Comparison of ENCODE assay signal across 16 mouse cellular contexts in the genomic region with DNA sequence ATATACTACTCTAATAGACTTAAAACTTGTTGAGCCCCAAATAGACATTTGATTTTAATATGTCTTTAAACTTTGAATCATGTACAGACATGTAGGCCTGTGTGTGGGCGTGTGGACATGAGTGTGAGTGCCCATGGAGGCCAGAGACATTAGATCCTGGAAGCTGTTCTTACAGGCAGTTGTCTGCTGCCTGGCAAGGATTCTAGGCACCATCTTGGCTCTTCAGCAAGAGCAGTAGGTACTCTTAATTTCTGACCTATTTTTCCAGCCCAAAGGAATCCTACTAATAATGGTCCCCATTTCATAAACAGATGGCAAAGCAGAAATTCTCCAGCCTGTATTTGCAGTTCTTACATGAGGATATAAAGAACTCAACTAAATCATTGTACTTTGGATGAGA.
DNase-seq lines count a peak whose midpoint lies in the region; ATAC-seq lines count a peak whose summit lies in the region.
"Had no signal": no experiment of that assay in that cellular context is flagged by ENCODE, and none has a peak within 500 bp of the region (broad histone marks: within the 10 kb centered on the region; RNA-seq: fewer than 3 reads in every experiment).

No protein-coding gene starts in this region.

- H3K9ac ChIP-seq in hindbrain, embryonic 13.5 days: no peak overlapping the region
- H3K9ac ChIP-seq: forebrain, embryonic 13.5 days; forebrain, postnatal 0 days; hindbrain, embryonic 14.5 days; intestine, embryonic 15.5 days had no signal

- no peak overlapping the region for H3K27ac ChIP-seq in hindbrain, embryonic 13.5 days
- H3K27ac ChIP-seq: embryonic facial prominence, embryonic 10.5 days; forebrain, embryonic 13.5 days; hindbrain, embryonic 14.5 days; intestine, embryonic 15.5 days had no signal

- no peaks in the 10 kb centered on the region for H3K4me1 ChIP-seq in hindbrain, embryonic 13.5 days (replicated peaks)
- H3K4me1 ChIP-seq: embryonic facial prominence, embryonic 10.5 days; intestine, embryonic 15.5 days had no signal

- H3K36me3 ChIP-seq in hindbrain, embryonic 13.5 days: no peaks in the 10 kb centered on the region
- H3K36me3 ChIP-seq: embryonic facial prominence, embryonic 10.5 days; intestine, embryonic 15.5 days had no signal

- H3K4me3 ChIP-seq in hindbrain, embryonic 13.5 days: no peak overlapping the region
- H3K4me3 ChIP-seq: embryonic facial prominence, embryonic 10.5 days; forebrain, embryonic 13.5 days; intestine, embryonic 15.5 days had no signal

- no peak overlapping the region for H3K4me2 ChIP-seq in hindbrain, embryonic 13.5 days
- H3K4me2 ChIP-seq: forebrain, embryonic 13.5 days; hindbrain, embryonic 14.5 days; intestine, embryonic 15.5 days had no signal

- H3K27me3 ChIP-seq in hindbrain, embryonic 13.5 days: no peaks in the 10 kb centered on the region
- H3K27me3 ChIP-seq: forebrain, embryonic 13.5 days; intestine, embryonic 15.5 days had no signal

- no peak for ATAC-seq in hindbrain, embryonic 13.5 days (ENCODE audit: low FRiP score)
- ATAC-seq: forebrain, embryonic 13.5 days; forebrain, postnatal 0 days; intestine, embryonic 15.5 days had no signal

- WGBS in hindbrain, embryonic 13.5 days: 88% methylated on average over 1 of the region's 1 CpGs

- H3K9me3 ChIP-seq in hindbrain, embryonic 13.5 days: no peaks in the 10 kb centered on the region
- H3K9me3 ChIP-seq: embryonic facial prominence, embryonic 10.5 days; forebrain, embryonic 13.5 days; intestine, embryonic 15.5 days had no signal

- peak; percentile 49 for DNase-seq in cerebellum, adult 11 months
- peak; percentile 61 to 65 for DNase-seq in cerebellum, adult 18-20 months
- DNase-seq in cerebellum, adult 9-11 months: peak; percentile 81
- DNase-seq in cerebellum, postnatal 36 days: peak; percentile 43 to 54
- DNase-seq in spleen, postnatal 36 days (ENCODE audit: low spot score in 2 of 2): no peak
- DNase-seq in heart, postnatal 36 days: no peak
- DNase-seq: adrenal gland, postnatal 14 days; forebrain, postnatal 0 days; gastrocnemius, postnatal 14 days; heart, postnatal 10 days; kidney, adult 2 months had no signal

- intact Hi-C loops in heart, postnatal 36 days (cut with DNase I): no loop called here

Comparison
In these comparisons a context has a peak if more than half of its experiments do, and no peak if none do; other contexts are left out.
1. DNase-seq: peak in cerebellum, adult 11 months (single experiment), cerebellum, adult 18-20 months (2 of 2), cerebellum, adult 9-11 months (single experiment) and cerebellum, postnatal 36 days (2 of 2); none in spleen, postnatal 36 days (0 of 2) and heart, postnatal 36 days (0 of 2).